Mouse (Mus musculus) forebrain, embryonic 10.5 days (tissue): ENCODE results near the gene Cdk14. TPM values are rescaled to one million over a fixed set of nuclear protein-coding genes. Genes with fewer than 3 reads are reported as not detected.

Experiments
- DNase-seq: peaks from one replicate; pipeline ENCODE4 v3.0.0-alpha.2; 2017; ENCODE audit warnings: low spot score; ENCODE audit errors: extremely low spot score
- H3K27ac ChIP-seq: fragments of 300-500 bp; sonication (generic); 2 replicates; pipeline ENCODE4 v1.5.1; 2016; ENCODE audit warnings: mild to moderate bottlenecking
- H3K27me3 ChIP-seq: fragments of 300-500 bp; sonication (generic); 2 replicates; pipeline ENCODE4 v1.6.1; 2016; ENCODE audit warnings: mild to moderate bottlenecking; ENCODE audit not compliant: poor library complexity, severe bottlenecking
- H3K36me3 ChIP-seq: fragments of 300-500 bp; sonication (generic); replicated peaks from 2 replicates; pipeline ENCODE4 v1.6.1; 2016; ENCODE audit warnings: mild to moderate bottlenecking, moderate library complexity
- H3K4me1 ChIP-seq: fragments of 300-500 bp; sonication (generic); 2 replicates; pipeline ENCODE4 v1.6.1; 2016
- H3K4me3 ChIP-seq: fragments of 300-500 bp; sonication (generic); 2 replicates; pipeline ENCODE4 v1.5.1; 2016; ENCODE audit warnings: mild to moderate bottlenecking, moderate library complexity
- H3K9me3 ChIP-seq: fragments of 300-500 bp; sonication (generic); 2 replicates; pipeline ENCODE4 v1.6.1; 2016; ENCODE audit warnings: mild to moderate bottlenecking, moderate library complexity
- WGBS: fragments of 180-500 bp; shearing (Covaris S2); methylation state at CpG from one replicate; pipeline ENCODE4 v1.1.7; 2016; 5-methylcytosine and 5-hydroxymethylcytosine counted together
- polyA plus RNA-seq: library from polyadenylated mRNA; unstranded; fragments of >200 nt; fragmentation: Nextera tagmentation; extraction: Ambion mirVana; gene quantifications from 2 replicates; pipeline ENCODE4 v1.2.1, GENCODE M21; 2016

The Cdk14 gene
- polyA plus RNA-seq, 1 experiment from 2014 or later: 9.5 TPM

- Histone ChIP-seq H3K27ac (no peak overlapping the region), H3K36me3 (no peaks in the 10 kb centered on the region), H3K27me3 (no peaks in the 10 kb centered on the region), H3K4me3 (no peak overlapping the region), H3K9me3 (no peaks in the 10 kb centered on the region), H3K4me1 (0 out of 2 replicates have a peak, but pooled peaks cover 7% of the 10 kb centered on the region)
- no peak for DNase-seq
- WGBS: 83% methylated on average over 1 of the region's 1 CpGs
Observed at GRCm38 (mm10) chr5:5115546-5115945, 304.6 kb downstream of the Cdk14 start.

DNA sequence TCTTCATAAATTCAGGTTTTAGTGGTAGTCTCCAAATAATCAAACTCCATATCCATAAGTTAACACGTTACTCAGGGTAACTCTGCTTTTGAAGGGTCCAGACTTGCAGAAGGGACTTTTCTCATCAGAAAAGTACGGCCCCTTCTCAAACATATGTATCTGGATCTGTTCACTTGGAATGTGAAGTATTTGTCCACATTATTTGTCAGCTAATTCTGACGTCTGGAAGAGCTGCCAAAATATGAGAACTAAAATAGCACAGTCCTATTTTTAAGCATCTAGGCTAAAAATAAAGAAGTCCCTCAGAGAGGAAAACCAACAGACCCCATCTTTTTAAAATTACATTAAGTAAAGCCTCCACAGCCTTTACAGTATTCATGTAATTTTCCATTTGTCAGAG, 310.5 kb downstream of the Cdk14 start:
- H3K27ac ChIP-seq: no peak overlapping the region
- no peaks in the 10 kb centered on the region for H3K36me3 ChIP-seq

DNA sequence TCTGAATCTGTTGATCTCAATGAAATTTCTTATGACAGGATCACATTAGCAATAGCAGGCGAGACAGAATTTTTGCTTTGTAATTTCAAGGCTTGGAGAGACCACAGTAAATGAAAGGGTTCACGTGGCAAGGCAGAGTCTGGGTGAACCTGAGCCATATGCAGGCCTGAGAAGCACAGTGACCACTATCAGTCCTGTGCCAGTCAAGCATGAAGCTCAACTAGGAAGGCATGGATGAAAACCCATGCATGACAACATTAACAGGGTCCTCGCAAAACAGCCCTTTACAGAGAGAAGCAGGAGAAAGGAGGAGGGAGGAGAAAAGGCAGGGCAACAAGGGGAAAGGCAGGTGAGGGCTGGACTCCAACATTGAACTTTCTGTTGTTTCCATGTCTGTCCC, 311.1 kb downstream of the Cdk14 start:
- H3K4me1 ChIP-seq: 0 out of 2 replicates have a peak, but pooled peaks cover 4% of the 10 kb centered on the region
- no peak overlapping the region for H3K27ac ChIP-seq
- no peaks in the 10 kb centered on the region for H3K9me3 ChIP-seq
- no peak overlapping the region for H3K4me3 ChIP-seq
- DNase-seq: no peak
- H3K36me3 ChIP-seq: no peaks in the 10 kb centered on the region
- 90% methylated on average over 3 of the region's 3 CpGs for WGBS
- H3K27me3 ChIP-seq: no peaks in the 10 kb centered on the region

More for the DNA sequence above, 310.5 kb downstream of the Cdk14 start:
- 83% methylated on average over 3 of the region's 3 CpGs for WGBS
- no peaks in the 10 kb centered on the region for H3K27me3 ChIP-seq
- H3K4me3 ChIP-seq: no peak overlapping the region
- no peaks in the 10 kb centered on the region for H3K9me3 ChIP-seq
- no peak for DNase-seq
- 0 out of 2 replicates have a peak, but pooled peaks cover 4% of the 10 kb centered on the region for H3K4me1 ChIP-seq

DNA sequence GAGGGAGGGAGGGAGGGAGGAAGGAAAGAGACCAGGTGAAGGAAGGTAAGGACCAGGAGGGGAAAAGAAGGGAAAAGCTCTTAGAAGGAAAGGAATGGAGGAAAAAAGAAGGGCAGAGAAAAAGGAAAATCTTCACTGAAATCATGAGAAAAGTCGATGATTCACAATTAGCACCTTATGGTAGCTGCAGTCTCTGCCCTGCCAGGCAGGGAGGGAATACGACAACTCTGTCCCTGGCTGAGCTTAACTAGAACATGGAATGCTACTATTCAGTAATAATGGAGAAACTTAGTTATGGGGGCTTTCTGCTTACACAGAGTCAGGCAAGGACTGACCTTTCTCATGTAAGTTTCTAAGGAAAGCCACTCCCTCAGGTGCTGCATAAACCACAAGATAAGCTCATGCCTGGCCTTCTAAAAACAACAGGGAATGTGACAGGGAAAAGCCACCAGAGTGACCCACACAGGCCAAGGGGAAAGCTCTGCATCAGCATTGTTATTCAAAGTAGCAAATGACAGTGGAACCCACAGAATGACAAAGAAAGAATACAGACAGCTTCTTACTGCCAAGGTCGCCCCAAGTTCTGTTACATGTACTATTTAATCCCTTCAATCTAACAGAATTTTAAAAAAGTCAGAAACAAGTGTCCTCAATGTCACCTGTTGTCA, 323.7 kb downstream of the Cdk14 start:
- H3K27me3 ChIP-seq: no peaks in the 10 kb centered on the region
- 66% methylated on average over 3 of the region's 3 CpGs for WGBS
- no peaks in the 10 kb centered on the region for H3K4me1 ChIP-seq
- H3K36me3 ChIP-seq: no peaks in the 10 kb centered on the region
- H3K27ac ChIP-seq: no peak overlapping the region
- DNase-seq: no peak
- H3K9me3 ChIP-seq: no peaks in the 10 kb centered on the region
- H3K4me3 ChIP-seq: no peak overlapping the region

DNA sequence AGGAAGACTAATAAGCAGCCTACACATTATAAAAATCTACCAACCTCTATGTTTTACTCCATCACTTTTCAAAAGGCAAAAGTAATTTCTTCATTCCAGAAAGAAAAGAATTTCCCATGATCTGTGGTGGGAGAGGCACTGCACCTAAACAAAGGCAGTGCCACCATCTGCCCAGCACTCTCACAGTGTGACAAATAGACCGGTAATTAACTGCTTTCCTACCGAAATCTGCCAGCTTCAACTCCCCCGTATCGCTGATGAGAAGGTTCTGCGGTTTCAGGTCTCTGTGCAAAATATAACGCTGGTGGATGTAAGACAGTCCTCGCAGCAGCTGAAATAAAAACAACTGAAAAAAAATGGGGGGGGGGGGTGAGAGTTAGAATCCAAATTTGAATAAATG, 327.4 kb downstream of the Cdk14 start:
- Histone ChIP-seq H3K27me3 (no peaks in the 10 kb centered on the region), H3K36me3 (no peaks in the 10 kb centered on the region), H3K27ac (no peak overlapping the region), H3K9me3 (no peaks in the 10 kb centered on the region), H3K4me3 (no peak overlapping the region), H3K4me1 (no peaks in the 10 kb centered on the region)
- no peak for DNase-seq
- 84% methylated on average over 7 of the region's 7 CpGs for WGBS

- Histone ChIP-seq H3K4me3 (no peak overlapping the region), H3K9me3 (no peaks in the 10 kb centered on the region), H3K27me3 (no peaks in the 10 kb centered on the region), H3K36me3 (no peaks in the 10 kb centered on the region), H3K27ac (no peak overlapping the region), H3K4me1 (no peaks in the 10 kb centered on the region)
- 76% methylated on average over 1 of the region's 1 CpGs for WGBS
- no peak for DNase-seq
Observed at GRCm38 (mm10) chr5:5071526-5071925, 348.6 kb downstream of the Cdk14 start.

GRCm38 (mm10) chr5:5064686-5065085, 355.4 kb downstream of the Cdk14 start:
- no peaks in the 10 kb centered on the region for H3K36me3 ChIP-seq
- H3K4me3 ChIP-seq: no peak overlapping the region
- H3K27ac ChIP-seq: no peak overlapping the region
- no peaks in the 10 kb centered on the region for H3K27me3 ChIP-seq
- no peaks in the 10 kb centered on the region for H3K9me3 ChIP-seq
- 91% methylated on average over 3 of the region's 3 CpGs for WGBS
- H3K4me1 ChIP-seq: no peaks in the 10 kb centered on the region
- DNase-seq: no peak

DNA sequence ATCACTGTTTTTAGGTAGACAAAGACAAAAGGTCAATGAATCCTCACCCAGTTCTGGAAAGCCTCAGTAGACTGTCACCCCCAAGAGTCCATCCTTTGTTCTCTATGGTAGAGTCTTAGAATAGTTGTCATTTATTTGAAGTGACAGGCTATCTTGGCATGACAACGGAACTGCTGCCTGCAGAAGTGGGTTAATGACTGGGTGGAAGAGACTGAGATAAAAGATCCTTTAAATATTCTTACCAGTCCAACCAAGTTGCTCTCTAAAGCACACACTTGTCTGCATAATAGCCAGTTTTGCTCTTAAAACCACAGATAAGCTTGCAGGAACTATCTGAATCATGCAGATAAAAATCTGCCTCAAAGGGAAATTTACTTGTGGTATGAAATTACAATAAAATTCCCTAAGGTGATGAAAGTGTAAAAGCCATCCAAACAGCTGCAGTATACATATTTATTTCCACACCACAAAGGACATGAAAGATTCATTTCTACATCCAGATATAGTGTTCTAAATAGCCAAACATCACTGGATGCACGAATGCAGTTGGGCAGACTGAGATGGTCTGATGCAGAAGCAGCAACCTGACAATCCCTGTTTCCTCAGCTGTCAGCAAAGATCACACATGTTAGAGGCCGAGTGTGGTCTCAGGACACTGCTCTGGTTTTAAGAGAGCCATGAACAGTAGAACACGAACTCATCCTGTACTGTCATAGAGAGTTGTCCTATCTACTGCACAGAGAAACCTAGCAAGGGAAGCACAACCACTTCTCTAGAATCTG, 363.8 kb downstream of the Cdk14 start:
- WGBS: 74% methylated on average over 4 of the region's 4 CpGs
- H3K9me3 ChIP-seq: no peaks in the 10 kb centered on the region
- no peaks in the 10 kb centered on the region for H3K36me3 ChIP-seq
- no peaks in the 10 kb centered on the region for H3K27me3 ChIP-seq
- no peak overlapping the region for H3K27ac ChIP-seq
- H3K4me1 ChIP-seq: peaks cover 23% of the 10 kb centered on the region
- DNase-seq: no peak
- H3K4me3 ChIP-seq: no peak overlapping the region

DNA sequence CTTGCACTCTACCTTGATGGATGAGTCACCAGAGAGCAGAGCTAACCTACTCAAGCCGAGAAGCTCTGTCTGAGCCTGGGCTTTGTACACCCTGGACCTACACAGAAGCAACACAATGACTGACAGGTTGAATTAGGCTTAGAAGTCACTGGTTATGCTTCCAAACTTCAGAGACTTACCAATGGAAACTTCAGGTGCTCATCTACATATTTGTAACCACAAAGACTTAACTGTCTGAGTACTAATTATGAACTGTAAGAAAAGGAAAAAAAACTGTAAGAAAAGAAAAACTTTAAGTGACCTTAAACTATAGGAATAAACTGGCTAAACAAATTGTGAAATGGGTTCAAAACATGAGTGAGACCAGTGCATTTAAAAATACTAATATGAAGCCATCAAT, 364.6 kb downstream of the Cdk14 start:
- WGBS: 69% methylated on average over 1 of the region's 1 CpGs
- H3K27ac ChIP-seq: no peak overlapping the region
- no peak for DNase-seq
- peaks cover 23% of the 10 kb centered on the region for H3K4me1 ChIP-seq
- H3K4me3 ChIP-seq: no peak overlapping the region
- H3K9me3 ChIP-seq: no peaks in the 10 kb centered on the region
- H3K27me3 ChIP-seq: no peaks in the 10 kb centered on the region
- no peaks in the 10 kb centered on the region for H3K36me3 ChIP-seq

- DNase-seq: no peak
- Histone ChIP-seq H3K27me3 (no peaks in the 10 kb centered on the region), H3K9me3 (no peaks in the 10 kb centered on the region), H3K4me3 (no peak overlapping the region), H3K4me1 (peaks cover 23% of the 10 kb centered on the region), H3K27ac (no peak overlapping the region), H3K36me3 (no peaks in the 10 kb centered on the region)
- 27% methylated on average over 1 of the region's 1 CpGs for WGBS
Observed at GRCm38 (mm10) chr5:5054270-5054669, 365.8 kb downstream of the Cdk14 start.

DNA sequence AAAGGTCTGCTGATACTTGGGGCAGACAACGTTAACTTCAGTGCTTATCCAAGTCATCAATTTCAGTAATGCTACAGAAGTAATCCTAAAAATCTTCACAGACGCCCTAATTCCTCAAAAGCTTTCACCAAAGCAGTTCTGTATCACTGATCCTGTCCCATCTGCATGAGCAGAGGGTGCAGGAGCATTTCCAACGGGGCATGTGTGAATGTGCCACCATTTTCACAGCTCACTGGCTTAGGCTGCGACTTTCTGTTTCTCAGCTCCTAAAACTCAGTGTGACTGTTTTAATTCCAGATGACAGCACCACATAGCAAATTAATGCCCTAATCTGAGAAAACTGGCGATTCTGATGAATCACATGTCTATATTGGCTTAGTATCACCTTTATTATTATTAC, 375.8 kb downstream of the Cdk14 start:
- DNase-seq: no peak
- Histone ChIP-seq H3K36me3 (no peaks in the 10 kb centered on the region), H3K9me3 (no peaks in the 10 kb centered on the region), H3K4me3 (no peak overlapping the region), H3K27me3 (no peaks in the 10 kb centered on the region), H3K4me1 (peaks cover 15% of the 10 kb centered on the region), H3K27ac (no peak overlapping the region)
- WGBS: 80% methylated on average over 5 of the region's 5 CpGs

- Histone ChIP-seq H3K4me1 (peaks cover 18% of the 10 kb centered on the region), H3K36me3 (no peaks in the 10 kb centered on the region), H3K4me3 (no peak overlapping the region), H3K27me3 (no peaks in the 10 kb centered on the region), H3K27ac (no peak overlapping the region), H3K9me3 (no peaks in the 10 kb centered on the region)
- WGBS: 92% methylated on average over 1 of the region's 1 CpGs
- no peak for DNase-seq
Observed at GRCm38 (mm10) chr5:5042735-5043134, 377.4 kb downstream of the Cdk14 start.

- DNase-seq: no peak
- no peaks in the 10 kb centered on the region for H3K27me3 ChIP-seq
- peaks cover 18% of the 10 kb centered on the region for H3K4me1 ChIP-seq
- H3K36me3 ChIP-seq: no peaks in the 10 kb centered on the region
- H3K27ac ChIP-seq: no peak overlapping the region
- H3K9me3 ChIP-seq: no peaks in the 10 kb centered on the region
- 93% methylated on average over 4 of the region's 4 CpGs for WGBS
- H3K4me3 ChIP-seq: no peak overlapping the region
Observed at GRCm38 (mm10) chr5:5041480-5041879, 378.6 kb downstream of the Cdk14 start.
